Mouse (Mus musculus) MEL (cell line): ENCODE data around the gene Ccdc162. TPM values are rescaled to one million over a fixed set of nuclear protein-coding genes. Genes with fewer than 3 reads are reported as not detected.

ENCODE experiments used
- DNase-seq: peaks from one replicate; pipeline ENCODE4 v3.0.0; 2011; ENCODE audit warnings: low read depth, low spot score
- H3K27ac ChIP-seq: 2 replicates; pipeline ENCODE4 v1.5.1; 2012; ENCODE audit warnings: low read depth, mild to moderate bottlenecking, control low read depth, low read length, moderate library complexity; ENCODE audit not compliant: control insufficient read depth
- H3K27me3 ChIP-seq, 2 experiments: fragments of 150-350 bp in 1 of 2; sonication (generic) in 1 of 2; 2 replicates each; pipeline ENCODE4 v1.6.1; 2012; ENCODE audit warnings: low read length in 2 of 2, mild to moderate bottlenecking in 2 of 2, improper control_type of control experiment in 1 of 2, moderate library complexity in 1 of 2; ENCODE audit not compliant: insufficient read depth in 2 of 2, control insufficient read depth in 1 of 2
- H3K36me3 ChIP-seq, 2 experiments: 2 replicates each; pipeline ENCODE4 v1.6.1; 2012 to 2014; ENCODE audit warnings: low read length in 2 of 2, improper control_type of control experiment in 1 of 2, inconsistent platforms in 1 of 2, mild to moderate bottlenecking in 1 of 2; ENCODE audit not compliant: insufficient read depth in 2 of 2, control insufficient read depth in 1 of 2
- H3K4me1 ChIP-seq, 2 experiments: fragments of 150-350 bp in 1 of 2; sonication (generic) in 1 of 2; 2 replicates each; pipeline ENCODE4 v1.6.1; 2012; ENCODE audit warnings: low read length in 2 of 2, improper control_type of control experiment in 1 of 2, mild to moderate bottlenecking in 1 of 2; ENCODE audit not compliant: insufficient read depth in 2 of 2, control insufficient read depth in 1 of 2
- H3K4me3 ChIP-seq, 2 experiments: fragments of 150-350 bp in 1 of 2; sonication (generic) in 1 of 2; 2 replicates each; pipeline ENCODE4 v1.5.1; 2012; ENCODE audit warnings: low read depth in 2 of 2, low read length in 2 of 2, mild to moderate bottlenecking in 2 of 2, moderate library complexity in 2 of 2, control low read depth in 1 of 2, improper control_type of control experiment in 1 of 2; ENCODE audit not compliant: control insufficient read depth in 1 of 2, insufficient read depth in 1 of 2
- H3K79me2 ChIP-seq: 2 replicates; pipeline ENCODE4 v1.6.1; 2012; ENCODE audit warnings: mild to moderate bottlenecking, low read length, moderate library complexity; ENCODE audit not compliant: control insufficient read depth, poor library complexity, insufficient read depth
- H3K9ac ChIP-seq: 2 replicates; pipeline ENCODE4 v1.6.1; 2012; ENCODE audit warnings: low read depth, mild to moderate bottlenecking, control low read depth, low read length, moderate library complexity; ENCODE audit not compliant: control insufficient read depth, poor library complexity, severe bottlenecking
- H3K9me3 ChIP-seq: fragments of 150-350 bp; sonication (generic); replicated peaks from 2 replicates; pipeline ENCODE4 v1.6.1; 2012; ENCODE audit warnings: mild to moderate bottlenecking, low read length, improper control_type of control experiment, moderate library complexity; ENCODE audit not compliant: insufficient read depth
- BHLHE40 ChIP-seq: IDR thresholded peaks from 2 replicates; pipeline ENCODE4 v1.6.1; 2012; ENCODE audit warnings: low read depth, mild to moderate bottlenecking, inconsistent platforms, low read length, improper control_type of control experiment, borderline replicate concordance
- CHD2 ChIP-seq: IDR thresholded peaks from 2 replicates; pipeline ENCODE4 v1.6.1; 2011; ENCODE audit warnings: low read length, improper control_type of control experiment
- EP300 ChIP-seq, 2 experiments: IDR thresholded peaks; 2 replicates each; pipeline ENCODE4 v1.6.1; 2011; ENCODE audit warnings: improper control_type of control experiment in 2 of 2, low read length in 2 of 2, low read depth in 1 of 2, mild to moderate bottlenecking in 1 of 2
- GATA1 ChIP-seq: IDR thresholded peaks from 2 replicates; pipeline ENCODE4 v1.6.1; 2011; ENCODE audit warnings: low read depth, low read length, improper control_type of control experiment
- HCFC1 ChIP-seq: IDR thresholded peaks from 2 replicates; pipeline ENCODE4 v1.6.1; 2012; ENCODE audit warnings: low read depth, mild to moderate bottlenecking, inconsistent platforms, low read length, improper control_type of control experiment, moderate library complexity
- KAT2A ChIP-seq: conservative IDR thresholded peaks from 2 replicates; pipeline ENCODE4 v1.6.1; 2012; ENCODE audit warnings: low read depth, low read length, improper control_type of control experiment, inconsistent platforms
- MAFK ChIP-seq: IDR thresholded peaks from 2 replicates; pipeline ENCODE4 v1.6.1; 2011; ENCODE audit warnings: low read depth, mild to moderate bottlenecking, low read length, improper control_type of control experiment, borderline replicate concordance
- MXI1 ChIP-seq: IDR thresholded peaks from 2 replicates; pipeline ENCODE4 v1.6.1; 2011; ENCODE audit warnings: mild to moderate bottlenecking, low read depth, low read length, improper control_type of control experiment
- MYB ChIP-seq: IDR thresholded peaks from 2 replicates; pipeline ENCODE4 v1.6.1; 2011; ENCODE audit warnings: mild to moderate bottlenecking, low read depth, low read length, improper control_type of control experiment
- NELFE ChIP-seq: IDR thresholded peaks from 2 replicates; pipeline ENCODE4 v1.6.1; 2011; ENCODE audit warnings: low read depth, low read length, improper control_type of control experiment
- POLR2A ChIP-seq, 2 experiments: IDR thresholded peaks; 2 replicates each; pipeline ENCODE4 v1.6.1; 2011 to 2012; ENCODE audit warnings: low read length in 2 of 2, mild to moderate bottlenecking in 2 of 2, control low read depth in 1 of 2, improper control_type of control experiment in 1 of 2, low read depth in 1 of 2, moderate library complexity in 1 of 2; ENCODE audit not compliant: control insufficient read depth in 1 of 2, insufficient read depth in 1 of 2, poor library complexity in 1 of 2
- POLR2AphosphoS5 ChIP-seq: IDR thresholded peaks from 2 replicates; pipeline ENCODE4 v1.6.1; 2012; ENCODE audit warnings: low read depth, borderline replicate concordance, mild to moderate bottlenecking, inconsistent platforms, low read length, moderate library complexity, mixed read lengths
- TBP ChIP-seq: IDR thresholded peaks from 2 replicates; pipeline ENCODE4 v1.8.0; 2011; ENCODE audit warnings: low read depth, low read length, improper control_type of control experiment
- TCF12 ChIP-seq: IDR thresholded peaks from 2 replicates; pipeline ENCODE4 v1.6.1; 2014; ENCODE audit warnings: low read depth, mild to moderate bottlenecking, inconsistent platforms, low read length, improper control_type of control experiment, moderate library complexity
- USF1 ChIP-seq: IDR thresholded peaks from 2 replicates; pipeline ENCODE4 v1.6.1; 2014; ENCODE audit warnings: low read depth, mild to moderate bottlenecking, inconsistent platforms, low read length, improper control_type of control experiment, moderate library complexity
- USF2 ChIP-seq, 2 experiments: IDR thresholded peaks; 2 replicates each; pipeline ENCODE4 v1.6.1; 2011 to 2012; ENCODE audit warnings: improper control_type of control experiment in 2 of 2, low read length in 2 of 2, borderline replicate concordance in 1 of 2, inconsistent platforms in 1 of 2, low read depth in 1 of 2, mild to moderate bottlenecking in 1 of 2; ENCODE audit not compliant: insufficient read depth in 1 of 2
- ZC3H11A ChIP-seq: IDR thresholded peaks from 2 replicates; pipeline ENCODE4 v1.6.1; 2012; ENCODE audit warnings: low read depth, mild to moderate bottlenecking, inconsistent platforms, low read length, improper control_type of control experiment
- ZKSCAN1 ChIP-seq: IDR thresholded peaks from 2 replicates; pipeline ENCODE4 v1.6.1; 2012; ENCODE audit warnings: low read depth, mild to moderate bottlenecking, inconsistent platforms, low read length, improper control_type of control experiment, moderate library complexity
- polyA plus RNA-seq, 2 experiments: library from polyadenylated mRNA; stranded (reverse) in 1 of 2; unstranded in 1 of 2; fragments of >175 nt in 1 of 2; fragments of >200 nt in 1 of 2; gene quantifications; 2 replicates each; pipeline versions ENCODE4 v1.2.1 to v1.2.4; 2012; ENCODE audit warnings: low replicate concordance in 2 of 2, low read depth in 1 of 2; ENCODE audit not compliant: insufficient read length in 2 of 2, insufficient read depth in 1 of 2, missing spikeins in 1 of 2
- total RNA-seq: library from RNA; depleted of rRNA; stranded (reverse); fragments of 300-350 nt; gene quantifications from 2 replicates; pipeline ENCODE4 v1.2.3, GENCODE M21; 2012

The Ccdc162 gene
- total and polyA plus RNA-seq, 3 experiments, result 0.06 TPM; not detected in 2

DNA sequence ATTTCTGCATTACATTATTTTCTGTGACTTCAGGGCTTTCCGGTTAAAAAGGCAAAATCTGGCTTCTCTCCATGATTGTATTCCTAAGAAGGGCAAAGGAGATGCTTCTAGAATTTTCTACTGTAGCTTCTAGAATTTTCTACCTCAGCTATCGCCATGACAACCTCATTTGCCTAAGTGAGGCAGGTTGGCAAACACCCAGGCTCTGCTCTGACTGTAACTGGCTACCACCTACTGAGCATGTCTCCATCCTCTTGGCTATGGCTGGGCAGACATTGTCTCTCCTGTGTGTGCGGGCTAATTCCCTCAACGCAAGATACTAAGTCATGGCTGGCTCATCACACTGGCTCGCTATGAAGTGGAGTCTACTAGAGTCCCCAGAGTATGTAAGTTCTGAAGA, 30.1 kb upstream of the Ccdc162 start:
- no peak overlapping the region for H3K9ac ChIP-seq
- no peak for TF ChIP-seq BHLHE40
- no peak for TF ChIP-seq POLR2A (IDR thresholded peaks at IDR 0.05; ENCODE audit: control insufficient read depth in 1 of 2, insufficient read depth in 1 of 2, low read depth in 1 of 2, low read length in 2 of 2, poor library complexity in 1 of 2)
- no peak for TF ChIP-seq TBP
- no peak for TF ChIP-seq MAFK
- TF ChIP-seq HCFC1, result no peak
- no peak for TF ChIP-seq MXI1
- no peak for TF ChIP-seq USF2 (IDR thresholded peaks at IDR 0.05; ENCODE audit: borderline replicate concordance in 1 of 2, insufficient read depth in 1 of 2, low read depth in 1 of 2, low read length in 2 of 2)
- TF ChIP-seq TCF12, result no peak
- no peak for TF ChIP-seq KAT2A
- no peak for TF ChIP-seq ZC3H11A
- TF ChIP-seq ZKSCAN1, result no peak
- no peak for TF ChIP-seq GATA1
- no peak for TF ChIP-seq POLR2AphosphoS5
- no peaks in the 10 kb centered on the region for H3K27me3 ChIP-seq
- peaks cover 0 to 2% of the 10 kb centered on the region in 2 experiments; a peak in 1 of 4 replicates for H3K36me3 ChIP-seq
- H3K9me3 ChIP-seq, result no peaks in the 10 kb centered on the region
- H3K79me2 ChIP-seq, result no peaks in the 10 kb centered on the region
- no peak overlapping the region for H3K27ac ChIP-seq
- H3K4me1 ChIP-seq, result no peaks in the 10 kb centered on the region
- no peak for DNase-seq
- H3K4me3 ChIP-seq, result no peak overlapping the region

DNA sequence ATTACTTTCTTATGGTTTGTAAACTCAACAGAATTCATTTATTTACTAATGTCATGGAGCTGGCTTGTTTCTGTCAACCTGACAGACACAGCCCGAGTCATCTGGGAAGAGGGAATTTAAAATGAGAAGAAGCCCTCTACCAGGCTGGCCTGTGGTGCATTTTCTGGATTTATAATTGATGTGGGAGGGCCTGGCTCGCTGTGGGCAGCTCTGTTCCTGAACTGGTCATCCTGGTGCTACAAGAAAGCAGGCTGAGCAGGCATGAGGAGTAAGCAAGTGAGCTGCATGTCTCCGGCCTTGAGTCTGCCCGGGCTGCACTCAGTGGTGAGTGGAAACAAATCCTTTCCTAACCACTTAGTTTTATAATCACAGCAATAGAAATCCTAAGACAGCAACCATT, 27.6 kb upstream of the Ccdc162 start:
- no peak overlapping the region for H3K27ac ChIP-seq
- H3K79me2 ChIP-seq, result no peaks in the 10 kb centered on the region
- no peaks in the 10 kb centered on the region for H3K9me3 ChIP-seq
- H3K9ac ChIP-seq, result no peak overlapping the region
- H3K4me3 ChIP-seq, result no peak overlapping the region
- peaks cover 0 to 2% of the 10 kb centered on the region in 2 experiments for H3K36me3 ChIP-seq
- no peaks in the 10 kb centered on the region for H3K27me3 ChIP-seq
- peaks cover 0 to 5% of the 10 kb centered on the region in 2 experiments; a peak in 2 of 4 replicates for H3K4me1 ChIP-seq
- no peak for DNase-seq
- TF ChIP-seq EP300 (IDR thresholded peaks at IDR 0.05; ENCODE audit: low read depth in 1 of 2, low read length in 2 of 2), result no peak
- no peak for TF ChIP-seq MYB
- no peak for TF ChIP-seq USF1
- no peak for TF ChIP-seq CHD2
- TF ChIP-seq NELFE, result no peak
- TF ChIP-seq USF2 (IDR thresholded peaks at IDR 0.05; ENCODE audit: borderline replicate concordance in 1 of 2, insufficient read depth in 1 of 2, low read depth in 1 of 2, low read length in 2 of 2), result no peak
- TF ChIP-seq ZKSCAN1, result no peak
- TF ChIP-seq MXI1, result no peak
